Mouse (Mus musculus): ENCODE data around the gene Gan. TPM values are rescaled to one million over a fixed set of nuclear protein-coding genes. Genes with fewer than 3 reads are reported as not detected.

The Gan gene
- polyA plus RNA-seq, 1 experiment from 2014 or later = 0.98 TPM

- no peak overlapping the region for H3K9ac ChIP-seq
Observed at GRCm38 (mm10) chr8:117261702-117262101, 103.8 kb downstream of the Gan start.

GRCm38 (mm10) chr8:117262685-117263084 lies 104.8 kb downstream of the Gan start:
- Histone ChIP-seq H3K4me2 (peak overlapping the region; percentile 85), H3K9me3 (replicated peaks) (no peaks in the 10 kb centered on the region), H3K27ac (replicated peaks) (peak overlapping the region; percentile 57), H3K36me3 (replicated peaks) (no peaks in the 10 kb centered on the region), H3K4me3 (replicated peaks) (no peak overlapping the region; the same call in 1 of the 2 replicates), H3K27me3 (no peaks in the 10 kb centered on the region), H3K4me1 (replicated peaks) (peaks cover 87% of the 10 kb centered on the region), H3K9ac (peak overlapping the region; percentile 30; the same call in 1 of the 2 replicates)
- no peak for ATAC-seq (ENCODE audit: insufficient read depth)
- WGBS (ENCODE audit: insufficient replicate concordance) = 14% methylated on average over 8 of the region's 8 CpGs

More at GRCm38 (mm10) chr8:117261702-117262101, 103.8 kb downstream of the Gan start:
- 35% methylated on average over 9 of the region's 9 CpGs for WGBS (ENCODE audit: insufficient replicate concordance)
- Histone ChIP-seq H3K4me3 (replicated peaks) (no peak overlapping the region), H3K4me1 (replicated peaks) (peaks cover 79% of the 10 kb centered on the region), H3K4me2 (peak overlapping the region; percentile 85), H3K36me3 (replicated peaks) (no peaks in the 10 kb centered on the region), H3K27ac (replicated peaks) (0 out of 2 replicates have a peak overlapping the region, but pooled peaks have one; percentile 57), H3K27me3 (no peaks in the 10 kb centered on the region), H3K9me3 (replicated peaks) (no peaks in the 10 kb centered on the region)
- ATAC-seq (ENCODE audit: insufficient read depth) = no peak

- Histone ChIP-seq H3K27me3 (no peaks in the 10 kb centered on the region), H3K4me3 (replicated peaks) (no peak overlapping the region), H3K36me3 (replicated peaks) (no peaks in the 10 kb centered on the region), H3K4me2 (peak overlapping the region; percentile 85), H3K27ac (replicated peaks) (peak overlapping the region; percentile 57), H3K9ac (no peak overlapping the region), H3K4me1 (replicated peaks) (peaks cover 88% of the 10 kb centered on the region), H3K9me3 (replicated peaks) (no peaks in the 10 kb centered on the region)
- 9% methylated on average over 6 of the region's 6 CpGs for WGBS (ENCODE audit: insufficient replicate concordance)
- peak; percentile 47 for ATAC-seq (ENCODE audit: insufficient read depth)
Observed at GRCm38 (mm10) chr8:117263442-117263841, 105.5 kb downstream of the Gan start.

- H3K27me3 ChIP-seq = no peaks in the 10 kb centered on the region
- peaks cover 79% of the 10 kb centered on the region for H3K4me1 ChIP-seq (replicated peaks)
- WGBS (ENCODE audit: insufficient replicate concordance) = 71% methylated on average over 5 of the region's 5 CpGs
- H3K4me3 ChIP-seq (replicated peaks) = no peak overlapping the region
- H3K9ac ChIP-seq = no peak overlapping the region
- no peak overlapping the region for H3K4me2 ChIP-seq
- peaks cover 11% of the 10 kb centered on the region; the same call in 1 of the 2 replicates for H3K36me3 ChIP-seq (replicated peaks)
- H3K9me3 ChIP-seq (replicated peaks) = no peaks in the 10 kb centered on the region
- ATAC-seq (ENCODE audit: insufficient read depth) = no peak
- no peak overlapping the region for H3K27ac ChIP-seq (replicated peaks)
Observed at GRCm38 (mm10) chr8:117265079-117265478, 107.1 kb downstream of the Gan start.

Other genes starting within 250 kb of the Gan start
- gene Cmc2, start 236.7 kb upstream of the Gan start, polyA plus RNA-seq (2015; fragmentation: Nextera tagmentation; extraction: Ambion mirVana) = 50.8 and 56.7 TPM in 2 replicates
- 24.8 and 24.9 TPM in 2 replicates for gene Cenpn, start 236.4 kb upstream of the Gan start, polyA plus RNA-seq (2015; fragmentation: Nextera tagmentation; extraction: Ambion mirVana)
- 3.6 and 3.7 TPM in 2 replicates for gene Atmin, start 214.7 kb upstream of the Gan start, polyA plus RNA-seq (2015; fragmentation: Nextera tagmentation; extraction: Ambion mirVana)
- 0.48 and 0.51 TPM in 2 replicates for gene 1700030J22Rik, start 179.2 kb upstream of the Gan start, polyA plus RNA-seq (2015; fragmentation: Nextera tagmentation; extraction: Ambion mirVana)
- gene Gcsh, start 164.6 kb upstream of the Gan start, polyA plus RNA-seq (2015; fragmentation: Nextera tagmentation; extraction: Ambion mirVana) = 85.5 and 94.5 TPM in 2 replicates
- gene Pkd1l2, start 75.7 kb upstream of the Gan start, polyA plus RNA-seq (2015; fragmentation: Nextera tagmentation; extraction: Ambion mirVana) = not detected in 2 replicates
- gene Bco1, start 62.3 kb upstream of the Gan start, polyA plus RNA-seq (2015; fragmentation: Nextera tagmentation; extraction: Ambion mirVana) = 6.0 and 6.2 TPM in 2 replicates
- 11.5 and 15.7 TPM in 2 replicates for gene Cmip, start 98.9 kb downstream of the Gan start, polyA plus RNA-seq (2015; fragmentation: Nextera tagmentation; extraction: Ambion mirVana)

All from liver, embryonic 15.5 days (tissue).